ENCODE assay signal across 22 mouse cellular contexts in the genomic region with DNA sequence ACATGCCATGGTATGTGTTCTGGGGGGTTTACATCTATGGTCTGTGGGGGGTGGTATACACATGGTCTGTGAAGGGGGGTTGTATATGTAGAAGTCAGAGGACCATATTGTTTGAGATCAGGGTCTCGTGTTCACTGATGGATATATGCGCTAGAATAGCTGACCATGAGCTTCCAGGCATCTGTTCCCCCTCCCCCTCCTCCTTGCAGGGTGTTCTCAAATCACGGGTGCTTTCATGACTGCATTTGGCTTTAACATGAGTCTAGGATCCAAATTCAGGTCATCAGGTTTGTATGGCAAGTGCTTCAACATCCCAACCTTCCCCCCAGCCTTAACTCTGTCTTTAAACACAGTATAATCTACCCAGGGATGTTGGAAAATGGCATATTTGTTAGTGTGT.
DNase-seq lines count a peak whose midpoint lies in the region; ATAC-seq and TF ChIP-seq lines count a peak whose summit lies in the region.
"Had no signal": no experiment of that assay in that cellular context is flagged by ENCODE, and none has a peak within 500 bp of the region (broad histone marks: within the 10 kb centered on the region; RNA-seq: fewer than 3 reads in every experiment).

No protein-coding gene starts in this region.

- no peak for TF ChIP-seq CTCF in forebrain, postnatal 0 days (IDR thresholded peaks at IDR 0.05; ENCODE audit: low read depth)
- no peak for TF ChIP-seq CTCF in hindbrain, postnatal 0 days (IDR thresholded peaks at IDR 0.05; ENCODE audit: low read depth)

- peak overlapping the region; percentile 29; the same call in 1 of the 2 replicates for H3K4me2 ChIP-seq in forebrain, postnatal 0 days (ENCODE audit: low read depth)
- no peak overlapping the region for H3K4me2 ChIP-seq in forebrain, embryonic 11.5 days (ENCODE audit: low read depth, low read length, severe bottlenecking)
- H3K4me2 ChIP-seq in midbrain, embryonic 12.5 days (replicated peaks): peak overlapping the region; percentile 7; the same call in 1 of the 2 replicates
- H3K4me2 ChIP-seq in hindbrain, postnatal 0 days (ENCODE audit: low read depth, low read length): peak overlapping the region; percentile 74
- peak overlapping the region; percentile 70 for H3K4me2 ChIP-seq in neural tube, embryonic 15.5 days
- H3K4me2 ChIP-seq: forebrain, embryonic 12.5 days; kidney, embryonic 15.5 days had no signal

- no peaks in the 10 kb centered on the region for H3K27me3 ChIP-seq in forebrain, postnatal 0 days (ENCODE audit: insufficient read depth, low read length)
- H3K27me3 ChIP-seq in forebrain, embryonic 11.5 days (ENCODE audit: control insufficient read depth, insufficient read depth, low read length): no peaks in the 10 kb centered on the region
- H3K27me3 ChIP-seq in midbrain, embryonic 12.5 days: no peaks in the 10 kb centered on the region
- no peaks in the 10 kb centered on the region for H3K27me3 ChIP-seq in midbrain, embryonic 10.5 days (ENCODE audit: low read depth, poor library complexity, severe bottlenecking)
- no peaks in the 10 kb centered on the region for H3K27me3 ChIP-seq in hindbrain, postnatal 0 days (ENCODE audit: insufficient read depth, low read length)
- H3K27me3 ChIP-seq in neural tube, embryonic 15.5 days (replicated peaks): no peaks in the 10 kb centered on the region
- H3K27me3 ChIP-seq: forebrain, embryonic 12.5 days; kidney, embryonic 15.5 days had no signal

- H3K9me3 ChIP-seq in forebrain, postnatal 0 days (ENCODE audit: low read length): no peaks in the 10 kb centered on the region
- no peaks in the 10 kb centered on the region for H3K9me3 ChIP-seq in forebrain, embryonic 11.5 days (ENCODE audit: control insufficient read depth, low read length)
- H3K9me3 ChIP-seq in midbrain, embryonic 12.5 days: no peaks in the 10 kb centered on the region
- no peaks in the 10 kb centered on the region for H3K9me3 ChIP-seq in midbrain, embryonic 10.5 days (replicated peaks)
- no peaks in the 10 kb centered on the region for H3K9me3 ChIP-seq in hindbrain, postnatal 0 days (ENCODE audit: low read length)
- H3K9me3 ChIP-seq in neural tube, embryonic 15.5 days (replicated peaks): no peaks in the 10 kb centered on the region
- H3K9me3 ChIP-seq: embryonic facial prominence, embryonic 10.5 days; forebrain, embryonic 12.5 days; kidney, embryonic 15.5 days had no signal

- no peaks in the 10 kb centered on the region for H3K36me3 ChIP-seq in forebrain, postnatal 0 days (ENCODE audit: insufficient read depth)
- no peaks in the 10 kb centered on the region for H3K36me3 ChIP-seq in forebrain, embryonic 11.5 days (ENCODE audit: control insufficient read depth, insufficient read depth, low read length)
- no peaks in the 10 kb centered on the region for H3K36me3 ChIP-seq in midbrain, embryonic 12.5 days
- no peaks in the 10 kb centered on the region for H3K36me3 ChIP-seq in midbrain, embryonic 10.5 days
- no peaks in the 10 kb centered on the region for H3K36me3 ChIP-seq in hindbrain, postnatal 0 days (ENCODE audit: insufficient read depth, low read length)
- H3K36me3 ChIP-seq in neural tube, embryonic 15.5 days: no peaks in the 10 kb centered on the region
- H3K36me3 ChIP-seq: embryonic facial prominence, embryonic 10.5 days; forebrain, embryonic 12.5 days; kidney, embryonic 15.5 days had no signal

- H3K4me3 ChIP-seq in forebrain, postnatal 0 days (ENCODE audit: low read depth, low read length): no peak overlapping the region
- no peak overlapping the region for H3K4me3 ChIP-seq in forebrain, embryonic 11.5 days (ENCODE audit: low read depth, low read length)
- no peak overlapping the region for H3K4me3 ChIP-seq in midbrain, embryonic 12.5 days
- H3K4me3 ChIP-seq in midbrain, embryonic 10.5 days: no peak overlapping the region
- peak overlapping the region; percentile 9; the same call in 1 of the 2 replicates for H3K4me3 ChIP-seq in hindbrain, postnatal 0 days (ENCODE audit: low read length)
- no peak overlapping the region for H3K4me3 ChIP-seq in neural tube, embryonic 15.5 days (replicated peaks)
- H3K4me3 ChIP-seq: embryonic facial prominence, embryonic 10.5 days; forebrain, embryonic 12.5 days; kidney, embryonic 15.5 days had no signal

- DNase-seq in forebrain, postnatal 0 days: no peak
- no peak for DNase-seq in forebrain, embryonic 11.5 days (ENCODE audit: low spot score)
- DNase-seq in midbrain, embryonic 10.5 days (ENCODE audit: low spot score): no peak
- no peak for DNase-seq in hindbrain, postnatal 0 days (ENCODE audit: low spot score)
- no peak for DNase-seq in natural killer cell, adult 2 months (ENCODE audit: low spot score in 2 of 2)
- DNase-seq: adrenal gland, postnatal 36 days; B cell, adult 2 months; cerebellum, adult 8-10 months; gastrocnemius, postnatal 10 days; heart, adult 18-20 months; heart, postnatal 4 days; kidney, postnatal 4 days; right cerebral cortex, postnatal 4 days; thymus, adult 2 months had no signal

- no peak overlapping the region for H3K27ac ChIP-seq in forebrain, postnatal 0 days (ENCODE audit: low read depth, low read length)
- no peak overlapping the region for H3K27ac ChIP-seq in forebrain, embryonic 11.5 days (ENCODE audit: low read depth, low read length)
- H3K27ac ChIP-seq in midbrain, embryonic 12.5 days (replicated peaks): no peak overlapping the region
- no peak overlapping the region for H3K27ac ChIP-seq in midbrain, embryonic 10.5 days (replicated peaks)
- H3K27ac ChIP-seq in hindbrain, postnatal 0 days: peak overlapping the region; percentile 15; the same call in 1 of the 2 replicates
- H3K27ac ChIP-seq in neural tube, embryonic 15.5 days (replicated peaks): no peak overlapping the region
- H3K27ac ChIP-seq: embryonic facial prominence, embryonic 10.5 days; forebrain, embryonic 12.5 days; kidney, embryonic 15.5 days; liver, embryonic 14.5 days; macrophage had no signal

- 62% methylated on average over 3 of the region's 3 CpGs for WGBS in forebrain, postnatal 0 days
- 94% methylated on average over 3 of the region's 3 CpGs for WGBS in forebrain, embryonic 11.5 days
- WGBS in midbrain, embryonic 12.5 days: 88% methylated on average over 3 of the region's 3 CpGs
- WGBS in midbrain, embryonic 10.5 days: 95% methylated on average over 3 of the region's 3 CpGs
- WGBS in hindbrain, postnatal 0 days: 63% methylated on average over 3 of the region's 3 CpGs
- WGBS in neural tube, embryonic 15.5 days: 85% methylated on average over 3 of the region's 3 CpGs

- ATAC-seq in forebrain, postnatal 0 days: no peak
- no peak for ATAC-seq in forebrain, embryonic 11.5 days (replicated peaks; ENCODE audit: low FRiP score)
- no peak for ATAC-seq in midbrain, embryonic 12.5 days (ENCODE audit: low FRiP score, low read depth)
- no peak for ATAC-seq in hindbrain, postnatal 0 days
- ATAC-seq in neural tube, embryonic 15.5 days (ENCODE audit: low FRiP score): no peak
- ATAC-seq: intestine, embryonic 16.5 days had no signal

- peaks cover 20% of the 10 kb centered on the region for H3K4me1 ChIP-seq in forebrain, postnatal 0 days (ENCODE audit: insufficient read depth)
- peaks cover 4% of the 10 kb centered on the region for H3K4me1 ChIP-seq in forebrain, embryonic 11.5 days (replicated peaks; ENCODE audit: control insufficient read depth, insufficient read depth, low read length)
- H3K4me1 ChIP-seq in midbrain, embryonic 12.5 days: peaks cover 23% of the 10 kb centered on the region
- peaks cover 28% of the 10 kb centered on the region for H3K4me1 ChIP-seq in midbrain, embryonic 10.5 days
- peaks cover 30% of the 10 kb centered on the region for H3K4me1 ChIP-seq in hindbrain, postnatal 0 days (ENCODE audit: insufficient read depth, low read length)
- H3K4me1 ChIP-seq in neural tube, embryonic 15.5 days: peaks cover 45% of the 10 kb centered on the region

- H3K9ac ChIP-seq in forebrain, postnatal 0 days: no peak overlapping the region
- no peak overlapping the region for H3K9ac ChIP-seq in forebrain, embryonic 11.5 days (ENCODE audit: low read length)
- H3K9ac ChIP-seq in midbrain, embryonic 12.5 days (replicated peaks): no peak overlapping the region
- peak overlapping the region; percentile 30; the same call in 1 of the 2 replicates for H3K9ac ChIP-seq in hindbrain, postnatal 0 days (replicated peaks; ENCODE audit: low read length)
- no peak overlapping the region for H3K9ac ChIP-seq in neural tube, embryonic 15.5 days (replicated peaks)
- H3K9ac ChIP-seq: forebrain, embryonic 12.5 days; kidney, embryonic 15.5 days; liver, embryonic 14.5 days had no signal
